Mouse (Mus musculus): ENCODE measurements around the gene Herc2. TPM values are rescaled to one million over a fixed set of nuclear protein-coding genes. Genes with fewer than 3 reads are reported as not detected.

Herc2 gene
- polyA plus RNA-seq, 1 experiment = 41.1 TPM

GRCm38 (mm10) chr7:56191041-56191440 lies 141.0 kb downstream of the Herc2 start:
- Histone ChIP-seq H3K4me3 (replicated peaks; ENCODE audit: control insufficient read depth, low read depth, low read length) (no peak overlapping the region), H3K4me1 (ENCODE audit: control insufficient read depth, insufficient read depth, low read length) (no peaks in the 10 kb centered on the region), H3K27ac (ENCODE audit: control insufficient read depth, insufficient read depth, low read depth, low read length, poor library complexity) (no peak overlapping the region)
- 94% methylated on average over 6 of the region's 6 CpGs for WGBS
- no peak for TF ChIP-seq CTCF (IDR thresholded peaks at IDR 0.05; ENCODE audit: control insufficient read depth, insufficient read depth, low read length)

DNA sequence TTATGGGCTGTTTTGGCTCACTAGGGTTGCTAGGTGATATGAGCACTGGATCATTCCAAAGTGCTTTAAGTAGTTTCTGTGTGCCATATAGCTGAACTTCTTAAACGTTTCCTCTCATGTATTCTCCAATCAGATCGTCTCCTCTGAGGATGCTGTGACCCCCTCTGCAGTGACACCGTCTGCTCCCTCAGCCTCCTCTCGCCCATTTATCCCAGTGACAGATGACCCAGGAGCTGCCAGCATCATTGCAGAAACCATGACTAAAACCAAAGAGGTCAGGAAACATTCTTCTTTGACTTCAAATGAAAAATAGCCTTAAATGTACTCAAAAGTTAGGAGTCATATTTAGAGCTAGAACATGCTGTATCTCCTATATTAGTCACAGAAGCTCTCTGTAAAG lies 141.7 kb downstream of the Herc2 start:
- H3K4me3 ChIP-seq (replicated peaks; ENCODE audit: control insufficient read depth, low read depth, low read length) = no peak overlapping the region
- no peak overlapping the region for H3K27ac ChIP-seq (ENCODE audit: control insufficient read depth, insufficient read depth, low read depth, low read length, poor library complexity)
- TF ChIP-seq POLR2A (IDR thresholded peaks at IDR 0.05; ENCODE audit: borderline replicate concordance, control insufficient read depth, low read depth, low read length) (no peak), CTCF (IDR thresholded peaks at IDR 0.05; ENCODE audit: control insufficient read depth, insufficient read depth, low read length) (no peak)
- 83% methylated on average over 4 of the region's 4 CpGs for WGBS
- no peaks in the 10 kb centered on the region for H3K4me1 ChIP-seq (ENCODE audit: control insufficient read depth, insufficient read depth, low read length)

- Histone ChIP-seq H3K27ac (ENCODE audit: control insufficient read depth, insufficient read depth, low read depth, low read length, poor library complexity) (no peak overlapping the region), H3K4me3 (replicated peaks; ENCODE audit: control insufficient read depth, low read depth, low read length) (no peak overlapping the region), H3K4me1 (ENCODE audit: control insufficient read depth, insufficient read depth, low read length) (peaks cover 2% of the 10 kb centered on the region; the same call in 1 of the 2 replicates)
- WGBS = 91% methylated on average over 10 of the region's 10 CpGs
- no peak for TF ChIP-seq CTCF (IDR thresholded peaks at IDR 0.05; ENCODE audit: control insufficient read depth, insufficient read depth, low read length)
- TF ChIP-seq POLR2A (IDR thresholded peaks at IDR 0.05; ENCODE audit: borderline replicate concordance, control insufficient read depth, low read depth, low read length) = no peak
Observed at GRCm38 (mm10) chr7:56201483-56202218, 151.7 kb downstream of the Herc2 start.

- 71% methylated on average over 3 of the region's 3 CpGs for WGBS
Observed at GRCm38 (mm10) chr7:56202843-56203242, 152.8 kb downstream of the Herc2 start.

DNA sequence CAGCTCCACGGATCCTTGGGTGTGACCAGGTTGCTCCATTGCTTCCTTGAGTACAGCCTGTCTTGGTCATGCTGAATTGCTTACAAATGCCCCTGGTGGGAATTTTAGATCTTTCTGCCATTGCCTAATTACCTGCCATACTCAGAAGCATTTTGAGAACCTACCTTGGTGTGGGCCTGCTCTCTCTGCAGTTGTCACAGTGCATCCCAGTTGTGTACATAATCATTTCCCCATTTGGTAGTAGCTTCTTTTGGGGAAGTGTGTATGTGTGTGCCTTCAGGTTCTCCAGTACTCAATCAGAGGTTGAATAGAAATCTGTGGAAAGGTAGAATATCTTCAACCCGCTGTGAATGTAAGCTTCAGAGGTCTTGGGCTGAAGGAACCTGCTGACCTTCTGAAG lies 153.3 kb downstream of the Herc2 start:
- H3K27ac ChIP-seq (ENCODE audit: control insufficient read depth, insufficient read depth, low read depth, low read length, poor library complexity) = no peak overlapping the region; the same call in 1 of the 2 replicates
- peaks cover 2% of the 10 kb centered on the region; the same call in 1 of the 2 replicates for H3K4me1 ChIP-seq (ENCODE audit: control insufficient read depth, insufficient read depth, low read length)
- no peak for TF ChIP-seq CTCF (IDR thresholded peaks at IDR 0.05; ENCODE audit: control insufficient read depth, insufficient read depth, low read length)
- TF ChIP-seq POLR2A (IDR thresholded peaks at IDR 0.05; ENCODE audit: borderline replicate concordance, control insufficient read depth, low read depth, low read length) = no peak
- WGBS = 72% methylated on average over 2 of the region's 2 CpGs
- H3K4me3 ChIP-seq (replicated peaks; ENCODE audit: control insufficient read depth, low read depth, low read length) = no peak overlapping the region

More at GRCm38 (mm10) chr7:56202843-56203242, 152.8 kb downstream of the Herc2 start:
- Histone ChIP-seq H3K27ac (ENCODE audit: control insufficient read depth, insufficient read depth, low read depth, low read length, poor library complexity) (no peak overlapping the region; the same call in 1 of the 2 replicates), H3K4me1 (ENCODE audit: control insufficient read depth, insufficient read depth, low read length) (peaks cover 2% of the 10 kb centered on the region; the same call in 1 of the 2 replicates), H3K4me3 (replicated peaks; ENCODE audit: control insufficient read depth, low read depth, low read length) (no peak overlapping the region)
- TF ChIP-seq POLR2A (IDR thresholded peaks at IDR 0.05; ENCODE audit: borderline replicate concordance, control insufficient read depth, low read depth, low read length) (no peak), CTCF (IDR thresholded peaks at IDR 0.05; ENCODE audit: control insufficient read depth, insufficient read depth, low read length) (no peak)

- WGBS = 81% methylated on average over 3 of the region's 3 CpGs
- TF ChIP-seq CTCF (IDR thresholded peaks at IDR 0.05; ENCODE audit: control insufficient read depth, insufficient read depth, low read length) (no peak), POLR2A (IDR thresholded peaks at IDR 0.05; ENCODE audit: borderline replicate concordance, control insufficient read depth, low read depth, low read length) (no peak)
- Histone ChIP-seq H3K27ac (ENCODE audit: control insufficient read depth, insufficient read depth, low read depth, low read length, poor library complexity) (no peak overlapping the region), H3K4me1 (ENCODE audit: control insufficient read depth, insufficient read depth, low read length) (peaks cover 2% of the 10 kb centered on the region; the same call in 1 of the 2 replicates), H3K4me3 (replicated peaks; ENCODE audit: control insufficient read depth, low read depth, low read length) (no peak overlapping the region)
Observed at GRCm38 (mm10) chr7:56204877-56205276, 154.9 kb downstream of the Herc2 start.

DNA sequence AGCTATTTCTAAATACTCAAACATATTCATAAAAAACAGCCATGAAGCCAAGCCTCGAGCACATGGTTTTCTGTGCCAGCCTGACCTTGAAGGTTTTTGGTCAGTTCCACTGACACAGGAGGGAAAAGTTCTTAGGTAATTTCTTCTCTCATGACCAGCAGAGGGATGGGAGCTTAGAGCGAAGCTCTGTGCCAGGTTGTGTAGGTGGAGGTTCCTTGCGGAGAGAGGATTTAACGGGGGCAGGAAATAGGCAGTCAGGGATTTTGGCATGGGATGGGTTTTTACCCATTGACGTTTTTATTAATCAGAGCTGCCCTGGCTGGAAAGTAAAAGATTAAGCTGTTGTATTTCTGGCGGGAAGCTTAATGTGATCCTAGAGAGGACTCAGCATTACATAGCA lies 170.8 kb downstream of the Herc2 start:
- TF ChIP-seq CTCF (IDR thresholded peaks at IDR 0.05; ENCODE audit: control insufficient read depth, insufficient read depth, low read length) = no peak
- no peak for TF ChIP-seq POLR2A (IDR thresholded peaks at IDR 0.05; ENCODE audit: borderline replicate concordance, control insufficient read depth, low read depth, low read length)
- Histone ChIP-seq H3K27ac (ENCODE audit: control insufficient read depth, insufficient read depth, low read depth, low read length, poor library complexity) (no peak overlapping the region), H3K4me1 (ENCODE audit: control insufficient read depth, insufficient read depth, low read length) (no peaks in the 10 kb centered on the region), H3K4me3 (replicated peaks; ENCODE audit: control insufficient read depth, low read depth, low read length) (no peak overlapping the region)
- 92% methylated on average over 6 of the region's 6 CpGs for WGBS

- H3K27ac ChIP-seq (ENCODE audit: control insufficient read depth, insufficient read depth, low read depth, low read length, poor library complexity) = no peak overlapping the region
- WGBS = 72% methylated on average over 5 of the region's 5 CpGs
- TF ChIP-seq POLR2A (IDR thresholded peaks at IDR 0.05; ENCODE audit: borderline replicate concordance, control insufficient read depth, low read depth, low read length) (no peak), CTCF (IDR thresholded peaks at IDR 0.05; ENCODE audit: control insufficient read depth, insufficient read depth, low read length) (no peak)
- H3K4me3 ChIP-seq (replicated peaks; ENCODE audit: control insufficient read depth, low read depth, low read length) = no peak overlapping the region
- no peaks in the 10 kb centered on the region for H3K4me1 ChIP-seq (ENCODE audit: control insufficient read depth, insufficient read depth, low read length)
Observed at GRCm38 (mm10) chr7:56235794-56236423, 185.9 kb downstream of the Herc2 start.

All from bone marrow, adult 2 months (tissue).